In the genomic region with DNA sequence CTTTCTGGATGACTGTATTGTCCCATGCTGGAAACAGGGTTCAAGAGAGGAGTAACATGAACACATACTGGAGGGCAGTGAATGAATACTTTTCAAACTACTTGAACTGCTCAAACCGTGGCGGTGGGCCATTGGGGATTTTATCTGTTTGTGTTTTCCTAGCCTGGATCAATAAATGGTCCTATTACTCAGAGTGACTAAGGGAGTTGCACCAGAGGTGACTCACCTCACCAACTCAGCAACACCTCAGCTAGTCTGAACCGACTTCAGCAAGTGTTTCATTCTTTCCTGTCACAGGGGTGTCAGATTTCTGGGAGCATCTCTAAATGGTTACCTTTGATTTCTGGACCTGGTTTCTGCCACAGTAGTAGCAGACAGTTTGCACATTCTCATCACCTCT, we compare ENCODE assay signal across 22 mouse cellular contexts. TPM values are rescaled to one million over a fixed set of nuclear protein-coding genes. Genes with fewer than 3 reads are reported as not detected.
DNase-seq lines count a peak whose midpoint lies in the region; ATAC-seq lines count a peak whose summit lies in the region.
"Had no signal": no experiment of that assay in that cellular context is flagged by ENCODE, and none has a peak within 500 bp of the region (broad histone marks: within the 10 kb centered on the region; RNA-seq: fewer than 3 reads in every experiment).

No protein-coding gene starts in this region.

- H3K4me2 ChIP-seq in kidney, embryonic 16.5 days (replicated peaks; ENCODE audit: low read depth, low read length) = no peak overlapping the region
- H3K4me2 ChIP-seq: forebrain, embryonic 12.5 days; heart, embryonic 13.5 days; lung, embryonic 14.5 days; neural tube, embryonic 15.5 days had no signal

- peak overlapping the region; percentile 56; the same call in 1 of the 2 replicates for H3K27ac ChIP-seq in kidney, embryonic 16.5 days (ENCODE audit: low read length)
- H3K27ac ChIP-seq: embryonic facial prominence, embryonic 10.5 days; forebrain, embryonic 12.5 days; heart, embryonic 13.5 days; hindbrain, postnatal 0 days; left cerebral cortex, adult 2 months; limb, embryonic 10.5 days; neural tube, embryonic 15.5 days had no signal

- no peaks in the 10 kb centered on the region for H3K36me3 ChIP-seq in kidney, embryonic 16.5 days (ENCODE audit: insufficient read depth, low read length)
- H3K36me3 ChIP-seq: embryonic facial prominence, embryonic 10.5 days; forebrain, embryonic 12.5 days; heart, embryonic 13.5 days; limb, embryonic 10.5 days; neural tube, embryonic 15.5 days had no signal

- no peak for ATAC-seq in kidney, embryonic 16.5 days (ENCODE audit: low FRiP score, low TSS enrichment)
- peak; percentile 44; the same call in 1 of the 2 replicates for ATAC-seq in neutrophil, adult 5-6 weeks (ENCODE audit: extremely low read depth, insufficient number of reproducible peaks, low FRiP score, poor library complexity, severe bottlenecking)
- ATAC-seq in activated CD4-positive, CD25-positive, alpha-beta regulatory T cell, adult 4 months = no peak
- ATAC-seq: hindbrain, postnatal 0 days; midbrain, embryonic 16.5 days had no signal

- no peak overlapping the region for H3K4me3 ChIP-seq in kidney, embryonic 16.5 days (ENCODE audit: low read length)
- H3K4me3 ChIP-seq: embryonic facial prominence, embryonic 10.5 days; forebrain, embryonic 12.5 days; heart, embryonic 13.5 days; left cerebral cortex, adult 2 months; limb, embryonic 10.5 days; megakaryocyte, embryonic 14.5 days; neural tube, embryonic 15.5 days had no signal

- intact Hi-C loops in left cerebral cortex, postnatal 14 days (cut with DNase I) = no loop called here

- H3K4me1 ChIP-seq in kidney, embryonic 16.5 days (ENCODE audit: insufficient read depth, low read length) = 0 out of 2 replicates have a peak, but pooled peaks cover 7% of the 10 kb centered on the region
- H3K4me1 ChIP-seq: embryonic facial prominence, embryonic 10.5 days; forebrain, embryonic 12.5 days; heart, embryonic 13.5 days; limb, embryonic 10.5 days; neural tube, embryonic 15.5 days had no signal

- H3K9me3 ChIP-seq in kidney, embryonic 16.5 days (ENCODE audit: low read length) = no peaks in the 10 kb centered on the region
- H3K9me3 ChIP-seq: embryonic facial prominence, embryonic 10.5 days; forebrain, embryonic 12.5 days; heart, embryonic 13.5 days; limb, embryonic 10.5 days; megakaryocyte, embryonic 14.5 days; neural tube, embryonic 15.5 days had no signal

- 57% methylated on average over 3 of the region's 3 CpGs for WGBS in kidney, embryonic 16.5 days

- DNase-seq in kidney, postnatal 25 days = no peak
- DNase-seq in 416B (ENCODE audit: low read depth) (peak; percentile 47), NIH3T3 (ENCODE audit: low read depth) (peak; percentile 79)
- no peak for DNase-seq in layer of hippocampus, adult 11-12 months (ENCODE audit: low spot score)
- no peak for DNase-seq in left cerebral cortex, postnatal 14 days (ENCODE audit: low spot score in 2 of 2)
- DNase-seq: cerebellum, adult 2 months; heart, postnatal 4 days; right cerebral cortex, postnatal 14 days; thymus, postnatal 14 days had no signal

- no peaks in the 10 kb centered on the region for H3K27me3 ChIP-seq in kidney, embryonic 16.5 days (ENCODE audit: insufficient read depth, low read length)
- H3K27me3 ChIP-seq: forebrain, embryonic 12.5 days; megakaryocyte, embryonic 14.5 days; neural tube, embryonic 15.5 days had no signal

- H3K9ac ChIP-seq in kidney, embryonic 16.5 days (replicated peaks; ENCODE audit: low read length) = no peak overlapping the region
- H3K9ac ChIP-seq: forebrain, embryonic 12.5 days; heart, embryonic 13.5 days; lung, embryonic 14.5 days; neural tube, embryonic 15.5 days had no signal

RNA-seq across cellular contexts. Expression of gene Elovl7, which starts 15.0 kb away (rescaled TPM):
- 20.5 and 22.0 TPM in 2 replicates for polyA plus RNA-seq in kidney, embryonic 16.5 days (2015; fragmentation: Nextera tagmentation; extraction: Ambion mirVana)
- 1.7 and 3.3 TPM in 2 replicates for total RNA-seq in neutrophil, adult 5-6 weeks (2017)
- under 1 TPM in 1 of 2 experiments, not detected in 1; 0.15 TPM for polyA plus RNA-seq in activated CD4-positive, CD25-positive, alpha-beta regulatory T cell, adult 4 months (2017; shearing (Covaris generic))
- total RNA-seq in left cerebral cortex, postnatal 14 days (2021) = 10 to 100 TPM in 1 of 2 experiments, 1 to 10 TPM in 1; 7.4 to 10.5 TPM

Comparison
In these comparisons a context has a peak if more than half of its experiments do, and no peak if none do; other contexts are left out.
1. DNase-seq: peak in 416B (single experiment) and NIH3T3 (single experiment); none in kidney, postnatal 25 days (0 of 2), layer of hippocampus, adult 11-12 months (single experiment) and left cerebral cortex, postnatal 14 days (0 of 2).